Mouse (Mus musculus) thymus, adult 2 months (tissue): ENCODE data around the gene Pgf. TPM values are rescaled to one million over a fixed set of nuclear protein-coding genes. Genes with fewer than 3 reads are reported as not detected.
A peak's percentile ranks its signal among the peaks of the same experiment; 100 is the strongest.

Experiments
- DNase-seq: peaks from one replicate; pipeline ENCODE4 v3.0.0; 2021
- H3K27ac ChIP-seq: fragments of 200-500 bp; 2 replicates; pipeline ENCODE4 v1.5.1; 2012; ENCODE audit warnings: low read length, control low read depth; ENCODE audit not compliant: control insufficient read depth, insufficient read depth
- H3K27me3 ChIP-seq: fragments of 200-500 bp; 2 replicates; pipeline ENCODE4 v1.6.1; 2012; ENCODE audit warnings: mild to moderate bottlenecking, low read length, moderate library complexity, mixed read lengths; ENCODE audit not compliant: control insufficient read depth, insufficient read depth
- H3K36me3 ChIP-seq: fragments of 200-500 bp; 2 replicates; pipeline ENCODE4 v1.6.1; 2012; ENCODE audit warnings: mild to moderate bottlenecking, low read length, moderate library complexity; ENCODE audit not compliant: control insufficient read depth, insufficient read depth
- H3K4me1 ChIP-seq: fragments of 200-500 bp; replicated peaks from 2 replicates; pipeline ENCODE4 v1.6.1; 2012; ENCODE audit warnings: low read length; ENCODE audit not compliant: control insufficient read depth, insufficient read depth
- H3K4me3 ChIP-seq: fragments of 200-500 bp; 2 replicates; pipeline ENCODE4 v1.5.1; 2012; ENCODE audit warnings: mild to moderate bottlenecking, low read length, control low read depth, moderate library complexity; ENCODE audit not compliant: control insufficient read depth, insufficient read depth
- CTCF ChIP-seq: fragments of 200-500 bp; IDR thresholded peaks from 2 replicates; pipeline ENCODE4 v1.5.1; 2012; ENCODE audit warnings: mild to moderate bottlenecking, control low read depth, low read length, moderate library complexity, borderline replicate concordance; ENCODE audit not compliant: control insufficient read depth, poor library complexity, insufficient read depth; ENCODE audit errors: extremely low read depth
- POLR2A ChIP-seq: fragments of 200-500 bp; IDR thresholded peaks from 2 replicates; pipeline ENCODE4 v1.6.1; 2012; ENCODE audit warnings: mild to moderate bottlenecking, low read length, control low read depth, moderate library complexity; ENCODE audit not compliant: control insufficient read depth, poor library complexity, insufficient read depth; ENCODE audit errors: extremely low read depth
- WGBS: fragments of 180-500 bp; shearing (Covaris S2); methylation state at CpG from one replicate; pipeline ENCODE4 v1.1.7; 2018; 5-methylcytosine and 5-hydroxymethylcytosine counted together
- polyA plus RNA-seq: library from polyadenylated mRNA; depleted of rRNA; stranded (reverse); fragments of >200 nt; gene quantifications from 2 replicates; pipeline ENCODE4 v1.2.3, GENCODE M21; 2012; rRNA removed

Pgf gene
- polyA plus RNA-seq, 1 experiment: 2.1 TPM

DNA sequence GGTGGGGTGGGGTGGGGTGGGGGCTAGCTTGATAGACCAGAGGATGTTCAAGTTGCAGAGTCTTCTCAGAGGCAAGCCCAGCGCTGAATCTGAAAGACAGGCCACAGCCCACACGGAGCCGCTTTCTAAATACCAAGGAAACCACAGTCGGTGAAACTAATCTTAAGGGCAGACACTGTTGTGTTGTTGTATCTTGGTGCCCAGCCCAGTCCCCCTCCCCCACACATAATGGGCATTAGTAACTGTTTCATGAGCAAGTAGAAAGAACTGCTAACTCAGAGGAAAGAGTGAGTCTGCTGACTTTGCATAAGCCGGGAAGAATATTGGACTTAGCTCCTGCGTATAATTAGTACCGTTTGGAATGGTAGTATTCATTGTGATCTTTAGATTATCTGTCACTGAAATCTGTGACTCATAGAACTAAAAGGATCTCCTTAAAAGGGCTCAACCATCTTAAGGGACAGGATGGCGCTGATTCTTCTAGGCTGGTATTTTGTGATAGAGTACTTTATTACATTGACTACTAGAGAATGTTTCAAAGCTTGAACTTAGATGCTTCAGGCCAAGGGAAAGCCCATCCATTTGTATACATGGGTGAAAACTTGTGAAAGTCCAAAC is 50.5 kb downstream of the Pgf start:
- Histone ChIP-seq H3K27ac (no peak overlapping the region), H3K4me1 (peaks cover 17% of the 10 kb centered on the region), H3K27me3 (no peaks in the 10 kb centered on the region), H3K36me3 (peaks cover 72% of the 10 kb centered on the region), H3K4me3 (no peak overlapping the region)
- no peak for TF ChIP-seq POLR2A
- TF ChIP-seq CTCF: no peak
- 81% methylated on average over 8 of the region's 8 CpGs for WGBS
- DNase-seq: no peak

DNA sequence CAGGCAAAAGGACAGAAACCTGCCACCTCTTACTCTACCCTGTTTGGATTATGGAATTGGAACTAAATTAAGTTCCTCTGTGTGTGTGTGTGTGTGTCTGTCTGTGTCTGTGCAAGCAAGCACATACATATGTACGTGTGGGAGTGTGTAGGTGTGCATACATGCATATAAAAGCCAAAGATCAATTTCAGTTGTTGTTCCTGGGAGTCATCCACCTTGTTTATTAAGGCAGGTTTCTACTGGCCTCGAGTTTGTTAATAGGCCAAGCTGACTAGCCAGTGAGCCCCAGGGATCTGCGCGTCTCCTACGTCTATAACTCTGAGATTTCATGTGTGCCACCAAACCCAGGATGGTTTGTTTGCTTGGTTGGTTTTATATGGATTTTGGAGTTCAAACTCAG is 52.8 kb downstream of the Pgf start:
- H3K4me1 ChIP-seq: peaks cover 21% of the 10 kb centered on the region
- H3K36me3 ChIP-seq: peaks cover 50% of the 10 kb centered on the region
- 92% methylated on average over 5 of the region's 5 CpGs for WGBS
- H3K27me3 ChIP-seq: no peaks in the 10 kb centered on the region
- no peak for TF ChIP-seq POLR2A
- no peak for TF ChIP-seq CTCF
- no peak overlapping the region for H3K27ac ChIP-seq
- DNase-seq: no peak
- H3K4me3 ChIP-seq: no peak overlapping the region

DNA sequence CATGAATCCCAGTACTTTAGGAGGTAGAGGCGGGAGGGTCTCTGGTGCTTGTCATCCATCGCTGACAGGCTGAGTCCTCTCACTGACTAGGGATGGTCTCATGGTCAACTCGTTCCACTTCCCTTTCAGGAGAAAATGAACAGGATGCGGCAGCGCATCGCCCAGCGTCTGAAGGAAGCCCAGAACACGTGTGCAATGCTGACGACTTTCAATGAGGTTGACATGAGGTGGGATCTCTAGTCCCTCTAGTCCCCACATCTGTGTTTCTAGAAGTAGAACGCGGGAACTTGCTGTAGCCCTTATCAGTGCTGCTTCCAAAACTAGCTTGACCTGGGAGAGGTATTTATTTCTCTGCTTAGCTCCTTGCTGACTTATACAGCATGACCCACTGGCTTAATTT is 53.9 kb downstream of the Pgf start:
- Histone ChIP-seq H3K27me3 (no peaks in the 10 kb centered on the region), H3K36me3 (peaks cover 51% of the 10 kb centered on the region), H3K4me3 (no peak overlapping the region), H3K4me1 (peaks cover 21% of the 10 kb centered on the region), H3K27ac (peak overlapping the region; percentile 23; the same call in 1 of the 2 replicates)
- TF ChIP-seq POLR2A (no peak), CTCF (no peak)
- 31% methylated on average over 11 of the region's 11 CpGs for WGBS
- DNase-seq: peak; percentile 21

DNA sequence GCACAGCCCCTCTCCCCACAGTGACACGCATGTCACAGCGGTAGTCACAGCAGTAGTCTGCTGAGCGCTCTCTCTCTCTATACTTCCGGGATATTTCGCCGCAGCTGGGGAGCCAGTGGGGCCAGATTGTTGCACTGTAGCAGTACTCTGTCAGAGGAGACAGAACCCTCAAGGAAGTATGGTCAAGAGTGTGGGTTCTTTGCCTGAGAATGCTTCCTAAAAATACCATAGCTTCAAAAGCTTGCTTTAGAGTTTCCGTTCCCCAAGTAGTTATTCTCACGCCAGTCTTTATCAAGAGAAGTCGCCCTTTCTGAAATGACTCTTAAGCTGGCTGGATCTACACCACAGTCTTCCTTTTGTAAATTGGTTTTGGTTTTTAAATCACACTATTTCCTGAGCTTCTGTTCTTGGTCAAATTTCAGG is 54.5 kb downstream of the Pgf start:
- H3K4me1 ChIP-seq: peaks cover 21% of the 10 kb centered on the region
- H3K27ac ChIP-seq: no peak overlapping the region; the same call in 1 of the 2 replicates
- H3K36me3 ChIP-seq: peaks cover 51% of the 10 kb centered on the region
- H3K27me3 ChIP-seq: no peaks in the 10 kb centered on the region
- H3K4me3 ChIP-seq: no peak overlapping the region
- TF ChIP-seq CTCF (no peak), POLR2A (no peak)
- peak; percentile 67 for DNase-seq
- 4% methylated on average over 9 of the region's 9 CpGs for WGBS

DNA sequence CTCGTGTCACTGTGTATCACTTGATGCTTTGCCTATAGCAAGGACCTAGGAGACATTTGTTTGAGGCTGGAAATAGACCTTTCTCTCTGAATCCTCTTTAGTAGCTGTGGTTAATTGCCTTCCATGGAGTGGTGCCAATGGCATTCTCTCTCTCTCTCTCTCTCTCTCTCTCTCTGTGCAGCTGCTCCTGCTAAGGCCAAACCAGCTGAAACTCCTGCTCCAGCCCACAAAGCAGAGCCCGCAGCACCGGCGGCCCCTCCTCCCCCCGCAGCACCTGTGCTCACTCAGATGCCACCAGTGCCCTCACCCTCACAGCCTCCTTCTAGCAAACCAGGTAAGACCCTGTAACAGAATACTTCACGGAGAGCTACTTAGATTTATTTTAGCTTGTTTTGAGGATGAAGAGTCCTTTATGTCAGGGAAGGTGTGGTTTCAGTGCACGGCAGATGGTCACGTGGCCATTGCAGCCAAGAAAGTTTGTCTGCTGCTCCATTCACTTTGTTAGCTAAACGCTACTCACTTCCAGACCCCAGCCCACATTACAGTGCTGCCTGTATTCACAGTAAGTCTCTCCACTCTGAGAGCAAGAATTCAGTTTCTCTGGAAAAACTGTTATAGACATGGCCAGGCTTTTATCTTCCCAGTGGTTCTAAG is 55.7 kb downstream of the Pgf start:
- H3K4me3 ChIP-seq: no peak overlapping the region
- H3K27ac ChIP-seq: no peak overlapping the region
- WGBS: 21% methylated on average over 9 of the region's 9 CpGs
- H3K27me3 ChIP-seq: no peaks in the 10 kb centered on the region
- H3K4me1 ChIP-seq: peaks cover 21% of the 10 kb centered on the region
- TF ChIP-seq CTCF: no peak
- TF ChIP-seq POLR2A: no peak
- H3K36me3 ChIP-seq: peaks cover 45% of the 10 kb centered on the region
- peak; percentile 70 for DNase-seq

Other genes starting within 250 kb of the Pgf start
- gene Fcf1, start 206.9 kb downstream of the Pgf start, polyA plus RNA-seq: 44.1 and 66.2 TPM in 2 replicates
- gene Arel1, start 206.9 kb downstream of the Pgf start, polyA plus RNA-seq: 41.1 and 42.1 TPM in 2 replicates
- gene Ylpm1, start 181.5 kb downstream of the Pgf start, polyA plus RNA-seq: 32.1 and 40.6 TPM in 2 replicates
- gene Prox2, start 67.0 kb downstream of the Pgf start, polyA plus RNA-seq: 2.6 and 4.4 TPM in 2 replicates
- 131 and 135 TPM in 2 replicates for gene Dlst, start 67.0 kb downstream of the Pgf start, polyA plus RNA-seq
- 3.7 and 11.4 TPM in 2 replicates for gene Rps6kl1, start 26.5 kb downstream of the Pgf start, polyA plus RNA-seq
- gene Eif2b2, start 41.7 kb upstream of the Pgf start, polyA plus RNA-seq: 191 and 250 TPM in 2 replicates
- 4.7 and 5.5 TPM in 2 replicates for gene Mlh3, start 92.8 kb upstream of the Pgf start, polyA plus RNA-seq
- 14.2 and 15.3 TPM in 2 replicates for gene Acyp1, start 110.6 kb upstream of the Pgf start, polyA plus RNA-seq
- 0.05 and 0.15 TPM in 2 replicates for gene Zc2hc1c, start 110.8 kb upstream of the Pgf start, polyA plus RNA-seq
- gene Nek9, start 161.6 kb upstream of the Pgf start, polyA plus RNA-seq: 32.1 and 34.7 TPM in 2 replicates
- 152 and 180 TPM in 2 replicates for gene Tmed10, start 197.1 kb upstream of the Pgf start, polyA plus RNA-seq